Mouse (Mus musculus) testis, adult 2 months (tissue): ENCODE measurements around the gene Mrpl33. TPM values are rescaled to one million over a fixed set of nuclear protein-coding genes. Genes with fewer than 3 reads are reported as not detected.
A peak's percentile ranks its signal among the peaks of the same experiment; 100 is the strongest.
"Not testable (repeated sequence)": the region's sequence is repeated elsewhere in the genome, so short reads cannot be mapped to it uniquely, and the experiment has no call there.

Experiments
- H3K27ac ChIP-seq: fragments of 200-500 bp; 2 replicates; pipeline ENCODE4 v1.5.1; 2012; ENCODE audit warnings: low read depth, low read length; ENCODE audit not compliant: control insufficient read depth, insufficient read depth
- H3K27me3 ChIP-seq: fragments of 200-500 bp; 2 replicates; pipeline ENCODE4 v1.6.1; 2012; ENCODE audit warnings: mild to moderate bottlenecking, low read length, moderate library complexity; ENCODE audit not compliant: control insufficient read depth, insufficient read depth
- H3K36me3 ChIP-seq: fragments of 200-500 bp; 2 replicates; pipeline ENCODE4 v1.6.1; 2012; ENCODE audit warnings: mild to moderate bottlenecking, low read length; ENCODE audit not compliant: control insufficient read depth, insufficient read depth
- H3K4me1 ChIP-seq: fragments of 200-500 bp; 2 replicates; pipeline ENCODE4 v1.6.1; 2012; ENCODE audit warnings: low read length; ENCODE audit not compliant: control insufficient read depth, insufficient read depth
- H3K4me3 ChIP-seq: fragments of 200-500 bp; 2 replicates; pipeline ENCODE4 v1.5.1; 2012; ENCODE audit warnings: low read depth, mild to moderate bottlenecking, low read length, moderate library complexity, mixed read lengths; ENCODE audit not compliant: control insufficient read depth
- CTCF ChIP-seq: fragments of 200-500 bp; IDR thresholded peaks from 2 replicates; pipeline ENCODE4 v1.5.1; 2012; ENCODE audit warnings: low read depth, mild to moderate bottlenecking, inconsistent platforms, low read length, moderate library complexity; ENCODE audit not compliant: control insufficient read depth, insufficient read depth, insufficient replicate concordance
- POLR2A ChIP-seq: fragments of 200-500 bp; IDR thresholded peaks from 2 replicates; pipeline ENCODE4 v1.6.1; 2012; ENCODE audit warnings: low read depth, mild to moderate bottlenecking, inconsistent platforms, low read length, moderate library complexity; ENCODE audit not compliant: control insufficient read depth
- polyA plus RNA-seq: library from polyadenylated mRNA; depleted of rRNA; stranded (reverse); fragments of >200 nt; gene quantifications from 2 replicates; pipeline ENCODE4 v1.2.3, GENCODE M21; 2012

Gene Mrpl33
- polyA plus RNA-seq, 1 experiment, result 22.5 TPM

GRCm38 (mm10) chr5:31581932-31582331 is 14.8 kb upstream of the Mrpl33 start:
- Histone ChIP-seq H3K4me1 (no peaks in the 10 kb centered on the region), H3K36me3 (no peaks in the 10 kb centered on the region), H3K4me3 (no peak overlapping the region), H3K27me3 (no peaks in the 10 kb centered on the region), H3K27ac (no peak overlapping the region)
- no peak for TF ChIP-seq CTCF
- TF ChIP-seq POLR2A, result no peak

GRCm38 (mm10) chr5:31583261-31583660 is 13.5 kb upstream of the Mrpl33 start:
- no peak overlapping the region for H3K4me3 ChIP-seq
- no peaks in the 10 kb centered on the region for H3K4me1 ChIP-seq
- no peak overlapping the region for H3K27ac ChIP-seq
- TF ChIP-seq POLR2A (no peak), CTCF (no peak)
- H3K36me3 ChIP-seq, result no peaks in the 10 kb centered on the region
- no peaks in the 10 kb centered on the region for H3K27me3 ChIP-seq

DNA sequence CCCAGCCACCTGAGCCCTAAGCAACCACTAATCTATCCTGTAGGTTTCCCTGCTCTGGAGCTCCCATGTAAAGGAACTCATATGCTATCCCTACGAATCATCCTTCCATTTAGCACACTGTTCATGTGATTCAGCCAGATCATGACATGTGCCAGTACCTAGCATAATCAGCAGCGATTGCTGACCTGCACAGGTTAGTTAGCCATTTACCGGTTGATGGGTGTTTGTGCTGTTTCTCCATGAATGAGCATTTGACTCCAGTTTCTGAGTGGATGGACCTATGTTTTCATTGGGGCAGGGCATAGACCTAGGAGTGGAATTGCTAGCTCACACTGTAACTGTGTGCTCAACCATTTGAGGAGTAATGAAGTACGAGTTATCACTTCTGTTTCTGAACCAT is 11.2 kb upstream of the Mrpl33 start:
- no peak overlapping the region for H3K4me3 ChIP-seq
- H3K27ac ChIP-seq, result no peak overlapping the region
- no peaks in the 10 kb centered on the region for H3K27me3 ChIP-seq
- no peak for TF ChIP-seq CTCF
- no peak for TF ChIP-seq POLR2A
- no peaks in the 10 kb centered on the region for H3K36me3 ChIP-seq
- no peaks in the 10 kb centered on the region for H3K4me1 ChIP-seq

DNA sequence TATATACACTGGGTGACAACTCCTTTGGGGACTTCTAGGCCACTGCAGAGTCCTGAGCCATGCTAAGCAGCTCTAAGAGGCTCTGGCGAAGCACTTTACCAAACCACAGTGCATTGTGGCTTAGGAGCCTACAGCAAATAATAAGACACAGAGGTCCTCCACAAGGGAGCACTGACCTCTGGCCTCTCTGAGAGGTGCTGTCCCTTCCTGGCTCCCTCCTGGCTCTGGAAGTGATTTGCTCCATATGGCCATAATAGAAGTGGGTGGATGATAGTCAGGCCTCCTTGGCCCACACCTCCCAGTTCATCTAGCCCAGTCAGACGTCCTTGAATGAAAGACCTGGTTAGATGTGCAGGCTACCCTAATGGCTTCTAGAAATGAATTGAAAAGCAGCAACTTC is 8.7 kb upstream of the Mrpl33 start:
- no peaks in the 10 kb centered on the region for H3K27me3 ChIP-seq
- no peak overlapping the region for H3K27ac ChIP-seq
- H3K36me3 ChIP-seq, result no peaks in the 10 kb centered on the region
- no peak for TF ChIP-seq CTCF
- TF ChIP-seq POLR2A, result no peak
- H3K4me1 ChIP-seq, result no peaks in the 10 kb centered on the region
- H3K4me3 ChIP-seq, result no peak overlapping the region

- H3K27me3 ChIP-seq, H3K4me1 ChIP-seq, H3K27ac ChIP-seq, H3K4me3 ChIP-seq, H3K36me3 ChIP-seq: not testable (repeated sequence)
- peak; percentile 57; the same call in 1 of the 2 replicates for TF ChIP-seq CTCF
Observed at GRCm38 (mm10) chr5:31588672-31589071, 8.1 kb upstream of the Mrpl33 start.

DNA sequence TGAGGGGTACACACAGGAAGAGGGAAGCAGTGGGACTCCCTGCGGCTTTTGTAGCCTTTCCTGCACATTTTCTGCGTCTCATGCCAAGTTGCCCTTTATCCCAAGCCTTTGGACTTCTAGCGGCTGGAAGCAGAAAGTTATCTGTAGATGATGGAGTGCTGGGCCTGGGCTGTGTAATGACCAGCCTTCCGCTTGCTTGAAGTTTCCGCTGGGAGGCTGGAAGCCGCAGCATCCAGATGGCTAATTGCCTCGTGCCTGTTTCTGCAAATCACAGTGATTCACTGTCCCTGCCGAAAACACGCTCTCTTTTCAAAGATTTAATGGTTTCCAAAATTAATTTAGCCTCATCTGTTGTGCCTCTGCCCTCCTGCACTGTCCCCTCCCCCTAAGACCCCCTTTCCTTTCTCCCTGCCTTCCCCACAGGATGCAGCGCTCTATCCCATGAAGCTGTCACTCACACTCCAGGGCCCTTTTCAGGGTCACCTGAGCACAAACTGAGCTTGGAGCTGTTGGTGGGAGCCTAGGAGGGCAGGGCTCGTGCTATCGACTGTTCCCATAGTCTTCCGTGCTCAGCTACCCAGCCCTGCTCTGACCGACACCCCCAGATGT is 6.9 kb upstream of the Mrpl33 start:
- H3K27ac ChIP-seq, result no peak overlapping the region
- TF ChIP-seq CTCF (no peak), POLR2A (no peak)
- H3K36me3 ChIP-seq, result no peaks in the 10 kb centered on the region
- H3K4me3 ChIP-seq, result no peak overlapping the region
- no peaks in the 10 kb centered on the region for H3K27me3 ChIP-seq
- no peaks in the 10 kb centered on the region for H3K4me1 ChIP-seq

- Histone ChIP-seq H3K27me3 (no peaks in the 10 kb centered on the region), H3K4me1 (no peaks in the 10 kb centered on the region), H3K4me3 (no peak overlapping the region), H3K36me3 (no peaks in the 10 kb centered on the region), H3K27ac (no peak overlapping the region)
- no peak for TF ChIP-seq POLR2A
Observed at GRCm38 (mm10) chr5:31591122-31591521, 5.6 kb upstream of the Mrpl33 start.

DNA sequence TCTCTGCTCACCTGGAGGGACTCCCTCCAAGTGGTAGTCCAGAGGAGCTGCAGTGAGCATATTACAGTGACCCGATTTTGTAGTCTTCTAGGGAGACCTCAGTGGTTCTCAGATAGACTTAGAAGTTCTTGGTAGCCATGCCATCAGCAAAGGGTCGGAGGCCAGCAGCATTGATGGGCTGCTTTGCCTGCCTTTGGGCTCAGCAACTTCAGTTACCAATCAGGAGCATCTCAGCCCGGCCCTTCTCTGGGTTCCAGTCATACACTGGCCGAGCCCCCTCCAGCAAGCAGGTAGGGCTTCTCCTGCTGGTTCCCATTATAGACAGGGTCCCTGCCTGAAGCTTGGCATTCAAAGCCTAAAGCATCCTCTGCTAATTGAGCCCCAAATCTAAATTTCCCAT is 867 bp upstream of the Mrpl33 start:
- Histone ChIP-seq H3K4me1 (peaks cover 3% of the 10 kb centered on the region), H3K4me3 (no peak overlapping the region), H3K27me3 (no peaks in the 10 kb centered on the region), H3K36me3 (no peaks in the 10 kb centered on the region), H3K27ac (no peak overlapping the region)
- no peak for TF ChIP-seq CTCF
- TF ChIP-seq POLR2A, result no peak
